Mouse (Mus musculus): ENCODE measurements around the gene Hmox1. TPM values are rescaled to one million over a fixed set of nuclear protein-coding genes. Genes with fewer than 3 reads are reported as not detected.

The Hmox1 gene
- polyA plus RNA-seq, 1 experiment from 2014 or later: 10.1 TPM

- no peaks in the 10 kb centered on the region for H3K9me3 ChIP-seq (ENCODE audit: control insufficient read depth, low read length)
- no peak overlapping the region for H3K4me3 ChIP-seq (ENCODE audit: low read depth, low read length)
- no peak overlapping the region for H3K27ac ChIP-seq (ENCODE audit: low read depth)
- ATAC-seq (replicated peaks; ENCODE audit: low FRiP score, low TSS enrichment, low read depth): peak; percentile 96
- no peaks in the 10 kb centered on the region for H3K27me3 ChIP-seq (replicated peaks; ENCODE audit: control insufficient read depth, insufficient read depth, low read length)
- 2% methylated on average over 17 of the region's 17 CpGs for WGBS
- no peak overlapping the region for H3K9ac ChIP-seq (ENCODE audit: low read length)
- H3K4me1 ChIP-seq (replicated peaks; ENCODE audit: control insufficient read depth, insufficient read depth, low read length): peaks cover 1% of the 10 kb centered on the region; the same call in 1 of the 2 replicates
- no peaks in the 10 kb centered on the region for H3K36me3 ChIP-seq (ENCODE audit: control insufficient read depth, insufficient read depth, low read length)
- H3K4me2 ChIP-seq (ENCODE audit: low read length): peak overlapping the region; percentile 41
- peak; percentile 95 for DNase-seq (ENCODE audit: low spot score)
Observed at GRCm38 (mm10) chr8:75083846-75084245, 9.6 kb upstream of the Hmox1 start.

GRCm38 (mm10) chr8:75084382-75085064, 8.9 kb upstream of the Hmox1 start:
- H3K4me2 ChIP-seq (ENCODE audit: low read length): peak overlapping the region; percentile 41; the same call in 1 of the 2 replicates
- no peak for DNase-seq (ENCODE audit: low spot score)

GRCm38 (mm10) chr8:75086002-75086401, 7.4 kb upstream of the Hmox1 start:
- Histone ChIP-seq H3K4me2 (ENCODE audit: low read length) (no peak overlapping the region), H3K27ac (ENCODE audit: low read depth) (no peak overlapping the region), H3K4me1 (replicated peaks; ENCODE audit: control insufficient read depth, insufficient read depth, low read length) (peaks cover 7% of the 10 kb centered on the region), H3K9me3 (ENCODE audit: control insufficient read depth, low read length) (no peaks in the 10 kb centered on the region), H3K36me3 (ENCODE audit: control insufficient read depth, insufficient read depth, low read length) (no peaks in the 10 kb centered on the region), H3K27me3 (replicated peaks; ENCODE audit: control insufficient read depth, insufficient read depth, low read length) (no peaks in the 10 kb centered on the region), H3K4me3 (ENCODE audit: low read depth, low read length) (no peak overlapping the region), H3K9ac (ENCODE audit: low read length) (no peak overlapping the region)
- 78% methylated on average over 2 of the region's 2 CpGs for WGBS
- ATAC-seq (replicated peaks; ENCODE audit: low FRiP score, low TSS enrichment, low read depth) (no peak), DNase-seq (ENCODE audit: low spot score) (no peak)

More at GRCm38 (mm10) chr8:75084382-75085064, 8.9 kb upstream of the Hmox1 start:
- no peaks in the 10 kb centered on the region for H3K9me3 ChIP-seq (ENCODE audit: control insufficient read depth, low read length)
- H3K27ac ChIP-seq (ENCODE audit: low read depth): peak overlapping the region; percentile 22
- H3K4me1 ChIP-seq (replicated peaks; ENCODE audit: control insufficient read depth, insufficient read depth, low read length): peaks cover 7% of the 10 kb centered on the region
- ATAC-seq (replicated peaks; ENCODE audit: low FRiP score, low TSS enrichment, low read depth): no peak
- 67% methylated on average over 3 of the region's 3 CpGs for WGBS
- no peaks in the 10 kb centered on the region for H3K36me3 ChIP-seq (ENCODE audit: control insufficient read depth, insufficient read depth, low read length)
- no peak overlapping the region for H3K9ac ChIP-seq (ENCODE audit: low read length)
- H3K4me3 ChIP-seq (ENCODE audit: low read depth, low read length): no peak overlapping the region
- no peaks in the 10 kb centered on the region for H3K27me3 ChIP-seq (replicated peaks; ENCODE audit: control insufficient read depth, insufficient read depth, low read length)

- peaks cover 7% of the 10 kb centered on the region for H3K4me1 ChIP-seq (replicated peaks; ENCODE audit: control insufficient read depth, insufficient read depth, low read length)
- no peak overlapping the region for H3K9ac ChIP-seq (ENCODE audit: low read length)
- no peak overlapping the region for H3K27ac ChIP-seq (ENCODE audit: low read depth)
Observed at GRCm38 (mm10) chr8:75087127-75087526, 6.3 kb upstream of the Hmox1 start.

GRCm38 (mm10) chr8:75088989-75089881, 4.2 kb upstream of the Hmox1 start:
- Histone ChIP-seq H3K9me3 (ENCODE audit: control insufficient read depth, low read length) (no peaks in the 10 kb centered on the region), H3K9ac (ENCODE audit: low read length) (peak overlapping the region; percentile 18; the same call in 1 of the 2 replicates), H3K27ac (ENCODE audit: low read depth) (peak overlapping the region; percentile 78), H3K4me1 (replicated peaks; ENCODE audit: control insufficient read depth, insufficient read depth, low read length) (peaks cover 12% of the 10 kb centered on the region), H3K36me3 (ENCODE audit: control insufficient read depth, insufficient read depth, low read length) (no peaks in the 10 kb centered on the region), H3K27me3 (replicated peaks; ENCODE audit: control insufficient read depth, insufficient read depth, low read length) (no peaks in the 10 kb centered on the region), H3K4me3 (ENCODE audit: low read depth, low read length) (no peak overlapping the region), H3K4me2 (ENCODE audit: low read length) (peak overlapping the region; percentile 44)
- 8% methylated on average over 6 of the region's 6 CpGs for WGBS
- ATAC-seq (replicated peaks; ENCODE audit: low FRiP score, low TSS enrichment, low read depth) (peak; percentile 56), DNase-seq (ENCODE audit: low spot score) (peak; percentile 85)

More at GRCm38 (mm10) chr8:75087127-75087526, 6.3 kb upstream of the Hmox1 start:
- H3K4me3 ChIP-seq (ENCODE audit: low read depth, low read length): no peak overlapping the region
- ATAC-seq (replicated peaks; ENCODE audit: low FRiP score, low TSS enrichment, low read depth): no peak
- H3K4me2 ChIP-seq (ENCODE audit: low read length): no peak overlapping the region
- no peaks in the 10 kb centered on the region for H3K27me3 ChIP-seq (replicated peaks; ENCODE audit: control insufficient read depth, insufficient read depth, low read length)
- no peaks in the 10 kb centered on the region for H3K9me3 ChIP-seq (ENCODE audit: control insufficient read depth, low read length)
- DNase-seq (ENCODE audit: low spot score): no peak
- H3K36me3 ChIP-seq (ENCODE audit: control insufficient read depth, insufficient read depth, low read length): no peaks in the 10 kb centered on the region

- H3K9ac ChIP-seq (ENCODE audit: low read length): no peak overlapping the region
- ATAC-seq (replicated peaks; ENCODE audit: low FRiP score, low TSS enrichment, low read depth) (no peak), DNase-seq (ENCODE audit: low spot score) (no peak)
- H3K27ac ChIP-seq (ENCODE audit: low read depth): no peak overlapping the region
- no peaks in the 10 kb centered on the region for H3K27me3 ChIP-seq (replicated peaks; ENCODE audit: control insufficient read depth, insufficient read depth, low read length)
- 84% methylated on average over 4 of the region's 4 CpGs for WGBS
- H3K9me3 ChIP-seq (ENCODE audit: control insufficient read depth, low read length): no peaks in the 10 kb centered on the region
- H3K36me3 ChIP-seq (ENCODE audit: control insufficient read depth, insufficient read depth, low read length): no peaks in the 10 kb centered on the region
- H3K4me2 ChIP-seq (ENCODE audit: low read length): no peak overlapping the region
- H3K4me3 ChIP-seq (ENCODE audit: low read depth, low read length): no peak overlapping the region
- H3K4me1 ChIP-seq (replicated peaks; ENCODE audit: control insufficient read depth, insufficient read depth, low read length): peaks cover 12% of the 10 kb centered on the region
Observed at GRCm38 (mm10) chr8:75090781-75091365, 2.5 kb upstream of the Hmox1 start.

GRCm38 (mm10) chr8:75102956-75103355, 9.5 kb downstream of the Hmox1 start:
- Histone ChIP-seq H3K4me3 (ENCODE audit: low read depth, low read length) (no peak overlapping the region), H3K9me3 (ENCODE audit: control insufficient read depth, low read length) (no peaks in the 10 kb centered on the region), H3K4me1 (replicated peaks; ENCODE audit: control insufficient read depth, insufficient read depth, low read length) (no peaks in the 10 kb centered on the region), H3K27me3 (replicated peaks; ENCODE audit: control insufficient read depth, insufficient read depth, low read length) (no peaks in the 10 kb centered on the region), H3K27ac (ENCODE audit: low read depth) (no peak overlapping the region), H3K4me2 (ENCODE audit: low read length) (no peak overlapping the region), H3K9ac (ENCODE audit: low read length) (no peak overlapping the region), H3K36me3 (ENCODE audit: control insufficient read depth, insufficient read depth, low read length) (0 out of 2 replicates have a peak, but pooled peaks cover 5% of the 10 kb centered on the region)
- WGBS: 84% methylated on average over 4 of the region's 4 CpGs
- no peak for ATAC-seq (replicated peaks; ENCODE audit: low FRiP score, low TSS enrichment, low read depth)
- DNase-seq (ENCODE audit: low spot score): no peak

GRCm38 (mm10) chr8:75103376-75103878, 10.0 kb downstream of the Hmox1 start:
- Histone ChIP-seq H3K9me3 (ENCODE audit: control insufficient read depth, low read length) (no peaks in the 10 kb centered on the region), H3K4me1 (replicated peaks; ENCODE audit: control insufficient read depth, insufficient read depth, low read length) (no peaks in the 10 kb centered on the region), H3K36me3 (ENCODE audit: control insufficient read depth, insufficient read depth, low read length) (0 out of 2 replicates have a peak, but pooled peaks cover 4% of the 10 kb centered on the region), H3K4me2 (ENCODE audit: low read length) (no peak overlapping the region), H3K27me3 (replicated peaks; ENCODE audit: control insufficient read depth, insufficient read depth, low read length) (no peaks in the 10 kb centered on the region), H3K4me3 (ENCODE audit: low read depth, low read length) (no peak overlapping the region), H3K9ac (ENCODE audit: low read length) (no peak overlapping the region), H3K27ac (ENCODE audit: low read depth) (no peak overlapping the region)
- DNase-seq (ENCODE audit: low spot score) (no peak), ATAC-seq (replicated peaks; ENCODE audit: low FRiP score, low TSS enrichment, low read depth) (no peak)
- 47% methylated on average over 8 of the region's 8 CpGs for WGBS
